Mouse (Mus musculus): ENCODE measurements around the gene Fam208b.

DNA sequence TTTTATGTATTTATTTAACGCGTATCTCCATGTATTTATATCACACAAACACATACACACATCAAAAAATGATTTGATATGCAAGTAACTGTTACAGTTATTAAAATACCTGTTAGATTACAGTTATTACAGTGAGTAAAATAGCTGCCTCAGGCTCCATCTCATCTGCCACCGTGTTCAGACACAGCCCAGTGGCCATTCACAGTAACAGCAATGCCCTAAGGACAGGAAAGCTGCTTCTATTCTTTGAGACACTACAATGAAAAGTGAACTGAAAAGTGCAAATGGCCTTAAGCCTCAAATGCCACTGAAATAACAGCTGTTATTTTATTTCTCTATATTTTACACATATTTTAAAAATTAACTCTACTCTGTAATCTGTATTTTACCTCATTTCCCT lies 20.1 kb downstream of the Fam208b start:
- TF ChIP-seq CTCF (IDR thresholded peaks at IDR 0.05; ENCODE audit: control insufficient read depth, insufficient read depth, insufficient read length), result no peak
- TF ChIP-seq FOSL1 (IDR thresholded peaks at IDR 0.05; ENCODE audit: insufficient read depth, low read length, poor library complexity, severe bottlenecking), result no peak
- no peak for TF ChIP-seq MYOD1 (IDR thresholded peaks at IDR 0.05; ENCODE audit: control insufficient read depth, insufficient read length, low read depth)

Measured in C2C12 (cell line).